Mouse (Mus musculus) heart, postnatal 0 days (tissue): ENCODE measurements around the gene Inka2.

Experiments
- CTCF ChIP-seq: IDR thresholded peaks from 2 replicates; pipeline ENCODE4 v1.5.1; 2016; ENCODE audit warnings: antibody characterized with exemption, control low read depth, low read depth
- EP300 ChIP-seq: IDR thresholded peaks from 2 replicates; pipeline ENCODE4 v1.6.1; 2016; ENCODE audit warnings: antibody characterized with exemption, low read depth

GRCm38 (mm10) chr3:105660530-105660929 is 43.9 kb upstream of the Inka2 start:
- TF ChIP-seq CTCF = no peak
- TF ChIP-seq EP300 = no peak
